Mouse (Mus musculus): Measurements from ENCODE around the gene Apobec1.
"Not testable (repeated sequence)": the region's sequence is repeated elsewhere in the genome, so short reads cannot be mapped to it uniquely, and the experiment has no call there.

The Apobec1 gene

GRCm38 (mm10) chr6:122556959-122557561 is 45.2 kb downstream of the Apobec1 start:
- peak; percentile 18 for DNase-seq

DNA sequence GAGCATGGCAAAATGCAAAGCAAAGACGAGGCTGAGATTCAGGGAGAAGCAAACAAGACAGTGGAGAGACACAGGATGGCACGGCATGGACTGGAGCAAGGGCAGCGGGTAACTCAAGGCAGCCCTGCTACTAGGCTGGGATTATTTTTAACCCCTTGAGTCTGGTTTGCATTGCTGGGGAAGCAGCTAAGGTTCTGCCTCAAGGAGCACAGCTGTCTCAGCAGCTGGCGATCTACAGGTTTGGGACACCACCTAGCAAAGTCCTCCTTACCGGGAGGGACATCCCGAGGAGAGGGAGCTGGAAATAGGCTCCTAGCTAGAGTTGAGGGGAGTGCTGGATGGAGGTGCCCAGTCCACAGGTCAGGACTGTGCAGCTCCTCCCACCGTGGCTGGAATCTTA is 47.0 kb downstream of the Apobec1 start:
- no peak for DNase-seq

DNA sequence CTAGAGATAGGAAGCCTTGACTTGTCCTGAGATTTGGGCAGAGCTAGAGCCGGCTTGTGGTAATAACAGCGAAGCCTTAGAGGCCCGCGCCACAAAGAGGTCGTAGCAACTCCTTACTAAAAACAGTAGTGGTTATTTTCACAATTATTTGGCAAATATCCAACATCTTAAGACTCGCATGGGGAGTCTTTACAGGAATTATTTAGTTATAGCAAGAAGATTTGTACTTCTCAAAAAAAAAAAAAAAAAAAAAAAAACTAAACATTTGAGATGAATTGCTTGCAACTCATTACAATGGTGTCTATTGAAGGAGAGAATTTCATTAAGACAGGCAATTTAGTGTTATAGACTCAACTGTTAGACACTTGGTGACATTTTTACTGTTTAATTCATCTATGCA is 48.1 kb downstream of the Apobec1 start:
- no peak for DNase-seq

DNA sequence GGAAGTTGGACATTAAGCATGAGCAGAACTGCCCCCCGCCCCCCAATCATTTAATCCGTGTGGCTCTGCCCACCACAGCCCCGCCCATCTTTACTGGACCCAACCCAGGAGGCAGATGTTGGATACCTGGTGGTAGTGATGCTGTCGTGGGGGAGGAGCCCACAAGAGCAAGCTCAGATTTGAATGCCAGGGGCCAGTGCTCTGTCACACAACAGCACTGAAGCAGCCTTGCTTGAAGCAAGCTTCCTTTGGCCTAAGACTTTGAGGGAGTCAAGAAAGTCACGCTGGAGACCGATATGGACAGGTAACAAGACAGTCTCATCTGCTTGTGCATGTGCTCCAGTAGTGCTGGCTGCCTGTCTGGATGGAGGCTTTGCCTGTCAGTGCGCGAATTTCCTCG is 48.6 kb downstream of the Apobec1 start, which contains the start of gene Aicda:
Gene Aicda, plus strand, starts transcription at position 196 of the 400 bp plus-strand sequence.
- no peak for DNase-seq

DNA sequence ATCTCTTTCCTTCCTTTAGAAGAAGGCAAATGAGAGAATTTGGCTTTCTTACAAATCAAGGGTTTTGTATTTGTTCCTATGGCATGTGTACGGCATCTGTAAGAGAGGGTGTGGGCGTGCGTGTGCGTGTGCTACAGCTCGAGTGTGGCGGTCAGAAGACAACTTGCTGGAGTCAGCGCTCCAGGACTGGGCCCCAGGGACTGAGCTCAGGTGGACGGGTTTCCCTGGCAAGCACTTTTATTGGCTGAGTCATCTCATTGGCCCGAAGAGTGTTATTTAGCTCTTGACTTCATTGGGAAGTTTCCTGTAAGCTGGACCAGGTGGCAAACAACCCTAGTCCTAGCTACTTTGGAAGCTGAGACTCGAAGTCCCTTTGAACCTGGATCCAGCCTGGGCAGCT is 56.3 kb downstream of the Apobec1 start:
- DNase-seq, result no peak

DNA sequence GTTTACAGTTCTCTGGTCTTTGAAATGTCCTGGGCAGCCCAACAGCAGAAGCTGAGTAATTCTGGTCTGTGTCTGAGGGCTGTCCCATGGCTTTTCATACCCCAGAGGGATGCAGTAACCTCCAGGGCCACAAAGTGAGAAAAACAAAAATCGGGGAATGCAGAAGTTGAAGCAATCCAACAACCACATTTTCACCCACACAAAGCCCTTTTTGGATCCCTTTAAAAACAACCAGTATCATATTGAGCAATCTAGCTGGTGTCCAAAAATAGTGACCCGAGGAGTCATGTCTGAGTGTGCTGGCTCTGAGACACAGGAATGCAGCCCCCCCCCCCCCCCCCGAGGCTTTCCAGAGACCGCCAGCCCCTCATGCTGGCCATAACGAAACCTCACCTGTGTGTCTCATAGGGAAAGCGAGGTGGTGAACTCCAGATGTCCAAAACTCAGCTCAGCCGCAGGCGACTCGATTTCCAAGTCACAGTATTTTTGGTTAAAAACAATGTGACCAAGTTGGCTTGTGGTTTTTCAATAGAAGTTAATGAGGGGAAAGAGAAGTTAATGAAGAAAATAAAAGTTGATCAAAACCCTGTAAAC is 56.9 kb downstream of the Apobec1 start:
- DNase-seq, result no peak

DNA sequence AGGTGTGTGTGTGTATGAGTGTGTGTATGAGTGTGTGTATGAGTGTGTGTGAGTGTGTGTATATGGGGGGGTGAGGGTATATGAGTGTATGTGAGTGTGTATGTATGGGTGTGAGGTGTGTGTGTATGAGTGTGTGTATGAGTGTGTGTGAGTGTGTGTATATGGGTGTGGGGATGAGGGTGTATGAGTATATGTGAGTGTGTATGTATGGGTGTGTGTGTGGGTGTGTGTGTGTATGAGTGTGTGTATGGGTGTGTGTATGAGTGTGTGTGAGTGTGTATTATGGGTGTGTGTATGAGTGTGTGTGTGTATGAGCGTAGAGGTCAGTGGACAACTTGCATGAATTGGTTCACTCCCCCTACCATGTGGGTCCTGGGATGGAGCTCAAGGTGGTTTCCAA is 57.6 kb downstream of the Apobec1 start:
- DNase-seq, result no peak

- DNase-seq, result no peak
Measured at GRCm38 (mm10) chr6:122543574-122543973, 58.7 kb downstream of the Apobec1 start.

DNA sequence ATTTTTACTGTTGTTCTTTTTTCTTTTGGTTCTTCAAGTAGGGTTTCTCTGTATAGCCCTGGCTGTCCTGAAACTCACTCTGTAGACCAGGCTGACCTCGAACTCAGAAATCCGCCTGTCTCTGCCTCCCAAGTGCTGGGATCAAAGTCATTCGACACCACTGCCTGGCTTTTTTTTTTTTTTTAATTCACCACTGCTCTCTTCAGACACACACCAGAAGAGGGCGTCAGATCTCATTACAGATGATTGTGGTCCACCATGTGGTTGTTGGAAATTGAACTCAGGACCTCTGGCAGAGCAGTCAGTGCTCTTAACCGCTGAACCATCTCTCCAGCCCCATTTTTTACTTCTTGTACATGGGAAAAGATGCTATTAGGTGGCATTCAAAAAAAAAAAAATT is 59.8 kb downstream of the Apobec1 start:
- DNase-seq, result not testable (repeated sequence)

GRCm38 (mm10) chr6:122539564-122539963 is 62.7 kb downstream of the Apobec1 start:
- DNase-seq, result no peak

GRCm38 (mm10) chr6:122534032-122534431 is 68.2 kb downstream of the Apobec1 start:
- DNase-seq, result no peak

- no peak for DNase-seq
Measured at GRCm38 (mm10) chr6:122532883-122533302, 69.4 kb downstream of the Apobec1 start.

DNA sequence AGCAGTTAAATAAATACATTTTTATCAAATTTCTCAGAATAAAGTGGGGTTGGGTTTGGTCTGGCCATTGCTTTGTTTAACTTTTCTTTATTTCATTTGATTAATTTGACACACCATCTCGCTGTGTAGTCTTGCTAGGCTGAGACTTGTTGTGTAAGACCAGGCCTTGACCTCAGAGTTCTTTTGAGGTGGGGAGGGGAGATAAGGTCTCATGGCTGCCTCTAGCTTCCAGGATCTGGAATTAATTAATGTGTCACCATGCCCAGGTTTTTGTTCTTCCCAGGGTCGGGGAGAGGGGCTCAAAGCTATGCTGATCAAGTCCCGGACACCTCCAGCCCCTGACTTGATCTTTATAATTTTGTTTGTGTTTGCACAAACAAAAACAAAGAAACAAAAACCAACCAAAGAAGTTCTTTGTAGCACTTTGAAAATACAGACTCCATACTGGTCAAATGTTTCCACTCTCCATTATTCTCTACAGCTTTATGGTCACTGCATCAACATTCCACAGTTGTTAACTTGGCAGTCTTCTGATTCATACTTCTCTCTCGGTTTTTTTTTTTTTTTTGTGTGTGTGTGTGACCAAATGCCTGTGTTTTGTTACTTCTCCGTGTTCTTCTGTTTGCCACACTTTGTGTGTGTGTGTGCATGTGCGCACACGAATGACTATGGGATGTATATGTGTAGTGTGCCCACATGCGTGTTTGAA is 70.6 kb downstream of the Apobec1 start:
- no peak for DNase-seq

- DNase-seq, result no peak
Measured at GRCm38 (mm10) chr6:122528136-122528535, 74.1 kb downstream of the Apobec1 start.
